Mouse (Mus musculus): ENCODE data around the gene Phf20. TPM values are rescaled to one million over a fixed set of nuclear protein-coding genes. Genes with fewer than 3 reads are reported as not detected.

The Phf20 gene
- total RNA-seq, 2 experiments from 2014 or later, result 76.5 to 77.4 TPM

Small RNAs within 50 kb of the gene (microRNA-seq; reads per million reads assigned to microRNA genes)
- 0 reads per million in 2 experiments for gene Gm22759

Other genes starting within 250 kb of the Phf20 start
- 10 to 100 TPM; 18.0 to 19.3 TPM for gene Cep250, start 240.0 kb upstream of the Phf20 start, total RNA-seq (2021)
- gene 6430550D23Rik, start 188.5 kb upstream of the Phf20 start, total RNA-seq (2021), result 1 to 10 TPM in 1 of 2 experiments, under 1 TPM in 1; 0.93 to 1.5 TPM
- 100 to 1,000 TPM; 186 to 201 TPM for gene Ergic3, start 188.4 kb upstream of the Phf20 start, total RNA-seq (2021)
- gene Fer1l4, start 143.5 kb upstream of the Phf20 start, total RNA-seq (2021), result not detected
- gene Spag4, start 131.3 kb upstream of the Phf20 start, total RNA-seq (2021), result 1 to 10 TPM; 3.7 TPM
- 10 to 100 TPM; 25.8 to 26.8 TPM for gene Cpne1, start 84.5 kb upstream of the Phf20 start, total RNA-seq (2021)
- 10 to 100 TPM; 29.8 to 30.5 TPM for gene Rbm12, start 84.5 kb upstream of the Phf20 start, total RNA-seq (2021)
- gene Gm28036, start 69.4 kb upstream of the Phf20 start, total RNA-seq (2021), result 10 to 100 TPM; 20.0 to 20.9 TPM
- gene Romo1, start 52.4 kb upstream of the Phf20 start, total RNA-seq (2021), result 100 to 1,000 TPM; 210 to 215 TPM
- 10 to 100 TPM; 42.0 to 44.1 TPM for gene Nfs1, start 52.3 kb upstream of the Phf20 start, total RNA-seq (2021)
- 100 to 1,000 TPM; 293 to 339 TPM for gene Rbm39, start 16.2 kb upstream of the Phf20 start, total RNA-seq (2021)
- gene Cnbd2, start 115.8 kb downstream of the Phf20 start, total RNA-seq (2021), result 1 to 10 TPM; 4.4 to 6.4 TPM
- gene Scand1, start 116.2 kb downstream of the Phf20 start, total RNA-seq (2021), result 100 to 1,000 TPM; 106 to 113 TPM
- gene Epb41l1, start 224.4 kb downstream of the Phf20 start, total RNA-seq (2021), result 100 to 1,000 TPM; 299 to 316 TPM

Measured in layer of hippocampus, postnatal 14 days (tissue).